Comparison of ENCODE assay signal across 8 mouse cellular contexts in the genomic region with DNA sequence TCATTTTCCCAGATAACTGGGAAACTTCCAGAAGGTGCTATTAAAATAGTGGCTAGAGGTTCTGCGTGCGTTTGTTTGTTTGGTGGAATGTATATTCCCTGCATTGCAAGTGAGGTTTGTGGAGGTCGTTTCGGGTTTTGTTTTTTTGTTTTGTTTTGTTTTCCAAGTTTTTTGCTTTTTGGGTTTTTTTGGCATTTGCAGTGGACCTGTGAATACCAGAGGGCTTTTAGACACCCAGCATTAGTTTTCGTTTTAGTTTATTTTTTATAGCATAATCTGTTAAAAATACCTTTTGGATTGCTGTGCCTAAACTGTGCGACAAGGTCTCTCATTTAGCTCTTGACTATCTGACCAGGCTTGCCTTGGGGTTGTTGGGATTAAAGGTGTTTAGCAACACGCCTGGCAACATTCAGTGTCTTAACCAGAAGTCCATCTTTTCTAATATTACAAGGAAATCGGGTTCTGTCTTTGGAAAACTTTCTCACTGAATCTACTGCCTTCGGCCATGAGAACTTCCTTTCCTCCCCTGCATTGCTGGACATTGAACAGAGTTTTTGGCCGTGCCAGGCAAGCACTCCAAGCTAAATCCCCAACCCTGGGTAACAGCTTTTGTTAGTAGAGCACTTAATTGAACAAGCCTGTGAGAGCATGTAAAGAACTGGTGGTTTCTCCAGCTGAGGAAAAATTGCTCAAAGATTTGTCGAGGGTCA. TPM values are rescaled to one million over a fixed set of nuclear protein-coding genes. Genes with fewer than 3 reads are reported as not detected.
DNase-seq lines count a peak whose midpoint lies in the region; ATAC-seq lines count a peak whose summit lies in the region.

No protein-coding gene starts in this region.

- peak overlapping the region; percentile 98 for H3K9ac ChIP-seq in kidney, embryonic 16.5 days (replicated peaks; ENCODE audit: low read length)
- H3K9ac ChIP-seq in intestine, embryonic 14.5 days (ENCODE audit: low read length): peak overlapping the region; percentile 97
- peak overlapping the region; percentile 95 for H3K9ac ChIP-seq in midbrain, embryonic 16.5 days (ENCODE audit: low read depth, low read length)

- no peaks in the 10 kb centered on the region for H3K27me3 ChIP-seq in kidney, embryonic 16.5 days (ENCODE audit: insufficient read depth, low read length)
- no peaks in the 10 kb centered on the region for H3K27me3 ChIP-seq in embryonic facial prominence, embryonic 10.5 days (replicated peaks; ENCODE audit: low read depth, poor library complexity, severe bottlenecking)
- H3K27me3 ChIP-seq in intestine, embryonic 14.5 days (replicated peaks; ENCODE audit: control insufficient read depth, insufficient read depth, low read length): no peaks in the 10 kb centered on the region
- H3K27me3 ChIP-seq in midbrain, embryonic 16.5 days (ENCODE audit: control insufficient read depth, insufficient read depth, low read depth, low read length): no peaks in the 10 kb centered on the region; the same call in 1 of the 2 replicates

- peaks cover 34% of the 10 kb centered on the region for H3K4me1 ChIP-seq in kidney, embryonic 16.5 days (ENCODE audit: insufficient read depth, low read length)
- peaks cover 19% of the 10 kb centered on the region for H3K4me1 ChIP-seq in embryonic facial prominence, embryonic 10.5 days
- H3K4me1 ChIP-seq in intestine, embryonic 14.5 days (replicated peaks; ENCODE audit: control insufficient read depth, insufficient read depth, low read length): peaks cover 11% of the 10 kb centered on the region
- H3K4me1 ChIP-seq in midbrain, embryonic 16.5 days (ENCODE audit: control insufficient read depth, insufficient read depth, low read length): peaks cover 21% of the 10 kb centered on the region

- ATAC-seq in kidney, embryonic 16.5 days (ENCODE audit: low FRiP score, low TSS enrichment): no peak
- no peak for ATAC-seq in intestine, embryonic 14.5 days (replicated peaks; ENCODE audit: low FRiP score, low TSS enrichment, low read depth)
- ATAC-seq in midbrain, embryonic 16.5 days: no peak

- peak overlapping the region; percentile 97 for H3K4me3 ChIP-seq in kidney, embryonic 16.5 days (ENCODE audit: low read length)
- H3K4me3 ChIP-seq in embryonic facial prominence, embryonic 10.5 days: peak overlapping the region; percentile 96
- peak overlapping the region; percentile 100 for H3K4me3 ChIP-seq in intestine, embryonic 14.5 days (ENCODE audit: low read depth, low read length)
- peak overlapping the region; percentile 93 for H3K4me3 ChIP-seq in midbrain, embryonic 16.5 days (ENCODE audit: low read depth, low read length)

- no peaks in the 10 kb centered on the region for H3K9me3 ChIP-seq in kidney, embryonic 16.5 days (ENCODE audit: low read length)
- H3K9me3 ChIP-seq in embryonic facial prominence, embryonic 10.5 days: no peaks in the 10 kb centered on the region
- H3K9me3 ChIP-seq in intestine, embryonic 14.5 days (ENCODE audit: control insufficient read depth, low read length): no peaks in the 10 kb centered on the region
- no peaks in the 10 kb centered on the region for H3K9me3 ChIP-seq in midbrain, embryonic 16.5 days (replicated peaks; ENCODE audit: control insufficient read depth, low read length, poor library complexity, severe bottlenecking)

- WGBS in kidney, embryonic 16.5 days: 8% methylated on average over 11 of the region's 11 CpGs
- WGBS in embryonic facial prominence, embryonic 10.5 days: 16% methylated on average over 11 of the region's 11 CpGs
- whole genome bisulfite sequencing in intestine, embryonic 14.5 days: 10% methylated on average over 11 of the region's 11 CpGs
- 13% methylated on average over 11 of the region's 11 CpGs for WGBS in midbrain, embryonic 16.5 days

- peak overlapping the region; percentile 82 for H3K4me2 ChIP-seq in kidney, embryonic 16.5 days (replicated peaks; ENCODE audit: low read depth, low read length)
- peak overlapping the region; percentile 93 for H3K4me2 ChIP-seq in intestine, embryonic 14.5 days (ENCODE audit: low read length)
- H3K4me2 ChIP-seq in midbrain, embryonic 16.5 days (ENCODE audit: low read length): peak overlapping the region; percentile 78

- no peaks in the 10 kb centered on the region for H3K36me3 ChIP-seq in kidney, embryonic 16.5 days (ENCODE audit: insufficient read depth, low read length)
- peaks cover 27% of the 10 kb centered on the region for H3K36me3 ChIP-seq in embryonic facial prominence, embryonic 10.5 days (replicated peaks)
- peaks cover 1% of the 10 kb centered on the region for H3K36me3 ChIP-seq in intestine, embryonic 14.5 days (ENCODE audit: control insufficient read depth, insufficient read depth, low read length)
- H3K36me3 ChIP-seq in midbrain, embryonic 16.5 days (ENCODE audit: control insufficient read depth, insufficient read depth, low read length): no peaks in the 10 kb centered on the region

- peak overlapping the region; percentile 37 for H3K27ac ChIP-seq in kidney, embryonic 16.5 days (ENCODE audit: low read length)
- peak overlapping the region; percentile 99 for H3K27ac ChIP-seq in embryonic facial prominence, embryonic 10.5 days (replicated peaks)
- H3K27ac ChIP-seq in intestine, embryonic 14.5 days (ENCODE audit: low read depth): peak overlapping the region; percentile 94
- H3K27ac ChIP-seq in midbrain, embryonic 16.5 days (ENCODE audit: low read length): no peak overlapping the region

- DNase-seq in kidney, adult 8-10 months: no peak
- no peak for DNase-seq in embryonic facial prominence, embryonic 10.5 days (ENCODE audit: low spot score)
- DNase-seq in intestine, embryonic 14.5 days (ENCODE audit: low spot score): no peak
- no peak for DNase-seq in layer of hippocampus, adult 8-10 months (ENCODE audit: low spot score in 2 of 2)
- no peak for DNase-seq in layer of hippocampus, adult 9-10 months (ENCODE audit: low spot score)
- DNase-seq in cerebellum, postnatal 4 days (ENCODE audit: low spot score in 2 of 2): no peak

RNA-seq across cellular contexts. Expression of gene Eif4b, which starts 1.5 kb away (rescaled TPM):
- 137 and 140 TPM in 2 replicates for polyA plus RNA-seq in kidney, embryonic 16.5 days (2015; fragmentation: Nextera tagmentation; extraction: Ambion mirVana)
- polyA plus RNA-seq in embryonic facial prominence, embryonic 10.5 days (2016; fragmentation: Nextera tagmentation; extraction: Ambion mirVana): 133 and 136 TPM in 2 replicates
- 141 and 152 TPM in 2 replicates for polyA plus RNA-seq in intestine, embryonic 14.5 days (2014; fragmentation: Nextera tagmentation; extraction: Ambion mirVana)
- 87.3 and 90.0 TPM in 2 replicates for polyA plus RNA-seq in midbrain, embryonic 16.5 days (2015; fragmentation: Nextera tagmentation; extraction: Ambion mirVana)
- 100 to 1,000 TPM; 175 to 212 (median 192) TPM for total RNA-seq in layer of hippocampus, adult 8-10 months (2022)

RNA-seq across cellular contexts. Expression of gene Tns2, which starts 25.2 kb away (rescaled TPM):
- polyA plus RNA-seq in kidney, embryonic 16.5 days (2015; fragmentation: Nextera tagmentation; extraction: Ambion mirVana): 51.2 and 56.3 TPM in 2 replicates
- 12.3 and 14.9 TPM in 2 replicates for polyA plus RNA-seq in embryonic facial prominence, embryonic 10.5 days (2016; fragmentation: Nextera tagmentation; extraction: Ambion mirVana)
- polyA plus RNA-seq in intestine, embryonic 14.5 days (2014; fragmentation: Nextera tagmentation; extraction: Ambion mirVana): 41.5 and 48.8 TPM in 2 replicates
- polyA plus RNA-seq in midbrain, embryonic 16.5 days (2015; fragmentation: Nextera tagmentation; extraction: Ambion mirVana): 7.4 and 9.4 TPM in 2 replicates
- total RNA-seq in layer of hippocampus, adult 8-10 months (2022): 10 to 100 TPM; 22.4 to 26.9 (median 24.8) TPM

RNA-seq across cellular contexts. Expression of gene Krt18, which starts 47.1 kb away (rescaled TPM):
- 216 and 223 TPM in 2 replicates for polyA plus RNA-seq in kidney, embryonic 16.5 days (2015; fragmentation: Nextera tagmentation; extraction: Ambion mirVana)
- 95.2 and 101 TPM in 2 replicates for polyA plus RNA-seq in embryonic facial prominence, embryonic 10.5 days (2016; fragmentation: Nextera tagmentation; extraction: Ambion mirVana)
- polyA plus RNA-seq in intestine, embryonic 14.5 days (2014; fragmentation: Nextera tagmentation; extraction: Ambion mirVana): 184 and 210 TPM in 2 replicates
- 3.8 and 5.1 TPM in 2 replicates for polyA plus RNA-seq in midbrain, embryonic 16.5 days (2015; fragmentation: Nextera tagmentation; extraction: Ambion mirVana)
- total RNA-seq in layer of hippocampus, adult 8-10 months (2022): 1 to 10 TPM in 2 of 4 experiments, under 1 TPM in 1, not detected in 1; 0.23 to 2.4 (median 2.3) TPM

Comparison
In these comparisons a context has a peak if more than half of its experiments do, and no peak if none do; other contexts are left out.
1. RNA of gene Krt18, which starts 47.1 kb away (polyA plus RNA-seq): 216 to 223 TPM in kidney, embryonic 16.5 days, 184 to 210 TPM in intestine, embryonic 14.5 days and 95.2 to 101 TPM in embryonic facial prominence, embryonic 10.5 days; 3.8 to 5.1 TPM in midbrain, embryonic 16.5 days; every median in the first group is over 10 times any median in the second.
2. Peak in every context shown above with its lines, with median percentiles within 50 percentile points of each other: H3K4me2 ChIP-seq, H3K4me3 ChIP-seq and H3K9ac ChIP-seq.